Mouse (Mus musculus) neutrophil, adult 59 days (primary cell): ENCODE measurements around the gene Ndrg3. TPM values are rescaled to one million over a fixed set of nuclear protein-coding genes. Genes with fewer than 3 reads are reported as not detected.

ENCODE experiments used
- total RNA-seq, 2 experiments: library from RNA; stranded (reverse); gene quantifications; 1 replicate in 1 of 2; 2 replicates in 1 of 2; pipeline ENCODE4 v1.2.4; 2023

The Ndrg3 gene
- total RNA-seq, result 10 to 100 TPM; 11.6 to 15.5 TPM

DNA sequence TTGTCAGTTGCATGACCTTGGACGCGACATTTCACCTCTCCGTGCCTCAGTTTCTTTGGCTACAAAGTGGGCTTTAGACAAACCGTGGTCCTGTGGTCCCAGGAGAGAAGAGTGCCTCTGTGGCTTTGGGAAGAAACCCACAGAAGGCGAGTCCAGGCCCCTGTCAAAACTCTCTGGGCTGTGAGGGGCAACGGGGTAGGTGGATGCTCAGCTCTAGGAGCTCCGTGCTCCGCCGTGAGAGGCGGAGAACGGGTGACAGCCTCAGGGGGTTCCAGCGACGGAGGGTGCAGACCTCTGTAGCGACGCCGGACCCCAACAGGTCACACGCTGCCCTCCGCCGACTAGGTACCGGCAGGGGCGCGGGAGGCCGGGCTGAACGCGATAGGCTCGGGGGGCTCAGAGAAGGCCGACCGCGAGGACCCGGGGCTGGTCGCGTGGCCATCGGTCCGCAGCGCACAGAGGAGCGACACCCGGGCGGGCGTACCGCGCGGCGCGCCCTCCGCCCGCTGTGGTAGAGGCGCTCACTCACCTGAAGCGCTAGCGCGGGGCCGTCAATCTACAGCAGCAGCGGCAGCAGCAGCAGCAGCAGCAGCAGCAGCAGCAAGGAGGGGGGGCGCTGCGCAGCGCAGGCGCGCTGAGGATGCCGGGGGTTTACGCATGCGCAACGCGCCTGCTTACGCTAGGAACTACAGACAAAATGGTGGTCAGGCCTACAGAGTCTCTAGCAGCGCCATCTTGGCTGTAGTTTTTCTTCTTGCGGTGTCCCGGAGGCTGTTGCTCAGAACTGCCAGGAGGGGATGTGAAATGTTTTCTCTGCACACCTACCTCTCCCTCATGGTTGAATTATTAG, at the start of gene Ndrg3:
Gene Ndrg3 (minus strand): TSS at position 587 of the 850 bp plus-strand sequence.

GRCm38 (mm10) chr2:157006511-157007233, 14.8 kb upstream of the Ndrg3 start, which contains the start of gene Dsn1:
Dsn1 (minus strand) TSS chr2:157007154.

DNA sequence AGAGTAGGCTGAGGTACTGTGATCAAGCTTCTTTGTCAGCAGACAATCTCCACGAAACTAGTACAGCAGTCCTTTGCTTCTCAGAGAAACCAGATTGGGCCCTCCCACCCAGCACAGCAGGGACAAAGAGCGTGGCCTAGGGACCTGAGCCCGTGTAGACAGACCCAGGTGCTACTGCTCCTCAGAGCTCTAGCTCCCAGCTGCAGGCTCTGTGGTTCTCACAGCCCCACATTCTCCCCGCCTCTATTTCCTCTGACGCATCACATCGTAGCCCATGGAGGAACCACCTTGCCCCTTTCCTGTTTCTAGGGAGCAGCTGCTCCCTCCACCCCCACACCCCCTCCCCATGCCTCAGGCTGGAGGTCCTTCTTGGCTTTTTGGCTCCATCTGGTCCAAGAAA, 104.8 kb downstream of the Ndrg3 start, which contains the start of gene Sla2:
Gene Sla2 (minus strand): TSS at position 176 of the 400 bp plus-strand sequence.

Other genes starting within 250 kb of the Ndrg3 start
- 1 to 10 TPM; 1.1 to 1.4 TPM for gene Myl9, start 216.6 kb downstream of the Ndrg3 start, total RNA-seq
- 10 to 100 TPM; 10.9 to 19.3 TPM for gene Tgif2, start 152.0 kb downstream of the Ndrg3 start, total RNA-seq
- gene 4930518I15Rik, start 134.1 kb downstream of the Ndrg3 start, total RNA-seq, result 1 to 10 TPM; 4.9 to 6.1 TPM
- gene Rab5if, start 128.9 kb downstream of the Ndrg3 start, total RNA-seq, result 100 to 1,000 TPM; 309 to 329 TPM
- gene Sla2, start 104.9 kb downstream of the Ndrg3 start, total RNA-seq, result under 1 TPM; 0.18 to 0.51 TPM
- gene Dsn1, start 15.1 kb upstream of the Ndrg3 start, total RNA-seq, result 10 to 100 TPM; 25.5 to 27.4 TPM
- gene Soga1, start 87.2 kb upstream of the Ndrg3 start, total RNA-seq, result 1 to 10 TPM; 2.8 to 3.3 TPM
- gene Tldc2, start 95.0 kb upstream of the Ndrg3 start, total RNA-seq, result not detected
- gene Samhd1, start 143.2 kb upstream of the Ndrg3 start, total RNA-seq, result 100 to 1,000 TPM; 570 to 583 TPM
- 10 to 100 TPM; 34.1 to 34.7 TPM for gene Rbl1, start 212.5 kb upstream of the Ndrg3 start, total RNA-seq